Mouse (Mus musculus): Measurements from ENCODE around the gene Cacnb4.

DNA sequence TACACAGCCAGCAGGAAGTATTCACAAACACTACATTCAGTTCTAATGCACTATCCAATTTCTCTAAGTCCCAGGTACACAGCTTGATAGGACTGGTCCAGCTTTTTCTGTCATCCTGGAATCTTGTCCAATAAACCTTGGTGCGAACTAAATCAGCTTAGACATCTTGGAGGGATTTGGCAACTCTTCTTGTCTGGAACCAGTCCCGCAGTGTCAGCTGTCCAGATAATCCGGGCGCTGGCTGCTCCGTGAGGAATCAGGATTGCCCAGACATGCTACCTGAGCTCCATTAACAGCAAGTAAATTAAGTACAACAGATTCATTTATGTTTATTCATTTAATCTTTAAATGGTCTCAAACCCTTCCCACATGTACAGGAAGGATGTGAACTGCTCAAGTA, 61.2 kb downstream of the Cacnb4 start:
- TF ChIP-seq GATA1 (IDR thresholded peaks at IDR 0.05; ENCODE audit: borderline replicate concordance, low read length) = no peak
- no peak for TF ChIP-seq FLI1 (IDR thresholded peaks at IDR 0.05; ENCODE audit: low read length)

All from megakaryocyte, embryonic 14.5 days (primary cell).